Mouse (Mus musculus): ENCODE measurements around the gene Hspbp1. TPM values are rescaled to one million over a fixed set of nuclear protein-coding genes. Genes with fewer than 3 reads are reported as not detected.

Gene Hspbp1
- polyA plus RNA-seq, 1 experiment from 2014 or later = 45.6 TPM

DNA sequence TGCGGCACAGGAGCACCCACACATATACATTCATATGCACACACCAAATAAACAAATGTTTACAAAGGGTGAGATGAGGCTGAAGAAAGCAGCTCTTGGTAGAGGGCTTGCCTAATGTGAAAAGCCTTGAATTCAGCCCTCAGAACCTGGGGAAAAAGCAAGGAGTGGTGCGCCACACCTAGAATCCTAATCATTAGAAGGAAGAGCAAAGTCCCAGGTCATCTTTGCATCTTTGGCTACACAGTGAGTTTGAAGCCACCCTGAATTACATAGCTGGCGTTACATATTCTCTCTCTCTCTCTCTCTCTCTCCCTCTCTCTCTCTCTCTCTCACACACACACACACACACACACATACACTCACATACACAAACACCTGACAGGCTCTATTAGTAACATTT, 34.4 kb upstream of the Hspbp1 start:
- H3K36me3 ChIP-seq (ENCODE audit: control insufficient read depth, insufficient read depth) = peaks cover 16% of the 10 kb centered on the region; the same call in 1 of the 2 replicates
- H3K4me2 ChIP-seq (replicated peaks; ENCODE audit: low read depth) = no peak overlapping the region
- no peak overlapping the region for H3K4me3 ChIP-seq (ENCODE audit: low read depth, low read length)
- H3K9ac ChIP-seq (ENCODE audit: low read depth, low read length) = no peak overlapping the region
- no peak for TF ChIP-seq CTCF (IDR thresholded peaks at IDR 0.05; ENCODE audit: low read depth)
- no peaks in the 10 kb centered on the region for H3K9me3 ChIP-seq (ENCODE audit: control insufficient read depth)
- peaks cover 8% of the 10 kb centered on the region for H3K4me1 ChIP-seq (replicated peaks; ENCODE audit: control insufficient read depth, insufficient read depth, low read length)
- peak; percentile 44; the same call in 1 of the 2 replicates for ATAC-seq
- H3K27me3 ChIP-seq (replicated peaks; ENCODE audit: control insufficient read depth, insufficient read depth, low read length) = no peaks in the 10 kb centered on the region
- peak overlapping the region; percentile 21; the same call in 1 of the 2 replicates for H3K27ac ChIP-seq (ENCODE audit: low read depth, low read length)
- 58% methylated on average over 3 of the region's 3 CpGs for WGBS

DNA sequence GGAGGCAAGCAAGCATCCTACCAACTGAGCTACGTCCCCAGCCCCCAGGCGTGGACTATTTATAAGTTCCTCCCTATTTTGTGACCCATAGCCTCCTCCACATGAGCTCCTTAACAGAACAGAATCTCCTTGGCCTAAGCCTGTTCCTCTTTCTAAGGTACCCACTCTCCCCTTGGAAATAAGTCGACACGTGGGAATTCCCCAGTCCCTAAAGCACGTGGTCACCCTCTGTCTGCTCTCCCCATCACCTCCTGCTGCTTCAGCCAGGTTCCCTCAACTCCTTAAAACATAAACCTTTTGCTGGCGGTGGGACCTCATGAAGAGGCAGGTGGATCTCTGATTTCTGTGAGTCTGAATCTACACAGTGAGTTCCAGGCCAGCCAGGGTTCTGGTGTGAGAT, 32.1 kb upstream of the Hspbp1 start:
- H3K4me1 ChIP-seq (replicated peaks; ENCODE audit: control insufficient read depth, insufficient read depth, low read length) = peaks cover 8% of the 10 kb centered on the region
- TF ChIP-seq CTCF (IDR thresholded peaks at IDR 0.05; ENCODE audit: low read depth) = no peak
- no peak overlapping the region for H3K4me3 ChIP-seq (ENCODE audit: low read depth, low read length)
- H3K27me3 ChIP-seq (replicated peaks; ENCODE audit: control insufficient read depth, insufficient read depth, low read length) = no peaks in the 10 kb centered on the region
- H3K9ac ChIP-seq (ENCODE audit: low read depth, low read length) = no peak overlapping the region
- 72% methylated on average over 6 of the region's 6 CpGs for WGBS
- ATAC-seq = no peak
- H3K9me3 ChIP-seq (ENCODE audit: control insufficient read depth) = no peaks in the 10 kb centered on the region
- no peak overlapping the region for H3K4me2 ChIP-seq (replicated peaks; ENCODE audit: low read depth)
- peaks cover 28% of the 10 kb centered on the region for H3K36me3 ChIP-seq (ENCODE audit: control insufficient read depth, insufficient read depth)
- no peak overlapping the region for H3K27ac ChIP-seq (ENCODE audit: low read depth, low read length)

DNA sequence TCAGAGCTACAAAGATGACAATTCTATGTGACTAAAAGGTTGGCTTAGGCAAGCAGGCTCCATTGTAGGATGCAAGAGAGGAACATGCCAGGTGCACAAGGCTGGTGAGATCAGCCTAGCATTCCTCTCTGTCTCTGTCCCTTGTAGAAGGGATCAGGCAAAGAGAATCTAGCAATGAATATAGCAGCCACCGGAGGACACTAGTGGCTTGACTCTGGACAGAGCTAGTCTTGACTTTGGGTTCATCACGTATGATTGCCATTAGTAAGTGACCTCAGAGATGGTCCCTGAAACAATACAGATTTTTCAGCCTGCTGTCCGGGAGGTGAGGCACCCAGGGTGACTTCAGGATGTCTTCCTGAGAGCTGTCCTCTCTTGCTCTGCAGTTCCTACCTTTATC, 27.7 kb upstream of the Hspbp1 start:
- Histone ChIP-seq H3K4me1 (replicated peaks; ENCODE audit: control insufficient read depth, insufficient read depth, low read length) (no peaks in the 10 kb centered on the region), H3K27ac (ENCODE audit: low read depth, low read length) (no peak overlapping the region), H3K9me3 (ENCODE audit: control insufficient read depth) (no peaks in the 10 kb centered on the region), H3K36me3 (ENCODE audit: control insufficient read depth, insufficient read depth) (peaks cover 41% of the 10 kb centered on the region), H3K9ac (ENCODE audit: low read depth, low read length) (no peak overlapping the region), H3K27me3 (replicated peaks; ENCODE audit: control insufficient read depth, insufficient read depth, low read length) (no peaks in the 10 kb centered on the region), H3K4me2 (replicated peaks; ENCODE audit: low read depth) (no peak overlapping the region), H3K4me3 (ENCODE audit: low read depth, low read length) (no peak overlapping the region)
- WGBS = 84% methylated on average over 3 of the region's 3 CpGs
- peak; percentile 66 for TF ChIP-seq CTCF (IDR thresholded peaks at IDR 0.05; ENCODE audit: low read depth)
- ATAC-seq = no peak

DNA sequence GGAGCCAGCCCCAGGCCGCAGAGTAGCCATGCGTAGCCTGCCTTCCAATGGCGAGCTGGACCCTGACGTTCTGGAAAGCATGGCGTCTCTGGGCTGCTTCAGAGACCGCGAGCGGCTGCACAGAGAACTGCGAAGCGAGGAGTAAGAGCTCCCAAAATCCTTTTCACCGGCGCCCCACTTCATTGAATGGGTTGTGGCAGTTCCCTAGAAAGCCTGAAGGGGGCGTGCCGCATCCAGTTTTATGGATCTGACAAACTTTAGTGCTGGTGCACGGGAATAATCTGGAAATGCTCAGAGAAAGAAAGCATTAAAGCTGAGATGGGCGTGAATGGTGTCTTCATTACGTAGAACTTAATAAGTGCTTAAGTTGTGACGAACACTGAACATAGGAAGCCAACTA, 20.2 kb upstream of the Hspbp1 start:
- WGBS = 51% methylated on average over 18 of the region's 18 CpGs
- Histone ChIP-seq H3K4me3 (ENCODE audit: low read depth, low read length) (no peak overlapping the region), H3K27ac (ENCODE audit: low read depth, low read length) (no peak overlapping the region), H3K36me3 (ENCODE audit: control insufficient read depth, insufficient read depth) (peaks cover 26% of the 10 kb centered on the region), H3K9me3 (ENCODE audit: control insufficient read depth) (no peaks in the 10 kb centered on the region), H3K4me1 (replicated peaks; ENCODE audit: control insufficient read depth, insufficient read depth, low read length) (no peaks in the 10 kb centered on the region), H3K4me2 (replicated peaks; ENCODE audit: low read depth) (no peak overlapping the region), H3K9ac (ENCODE audit: low read depth, low read length) (no peak overlapping the region), H3K27me3 (replicated peaks; ENCODE audit: control insufficient read depth, insufficient read depth, low read length) (no peaks in the 10 kb centered on the region)
- ATAC-seq = no peak
- TF ChIP-seq CTCF (IDR thresholded peaks at IDR 0.05; ENCODE audit: low read depth) = peak; percentile 77

DNA sequence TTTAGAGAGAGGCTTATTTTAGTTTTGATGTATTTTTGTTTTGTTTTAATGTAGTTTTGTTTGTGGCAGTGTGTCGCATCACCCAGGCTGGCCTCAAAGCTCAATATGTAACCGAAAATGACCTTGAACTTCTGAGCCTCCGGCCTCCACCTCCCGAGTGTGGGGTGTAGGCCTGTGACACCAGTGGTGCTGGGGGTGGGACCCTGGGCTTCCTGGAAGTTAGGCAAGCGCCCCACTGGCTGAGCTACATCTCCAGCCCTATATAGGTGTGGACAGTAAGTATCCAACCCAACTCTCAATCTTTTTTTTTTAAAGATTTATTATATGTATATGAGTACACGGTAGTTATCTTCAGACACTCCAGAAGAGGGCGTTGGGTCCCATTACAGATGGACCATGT, 18.3 kb upstream of the Hspbp1 start:
- Histone ChIP-seq H3K9ac (ENCODE audit: low read depth, low read length) (no peak overlapping the region), H3K4me3 (ENCODE audit: low read depth, low read length) (no peak overlapping the region), H3K27me3 (replicated peaks; ENCODE audit: control insufficient read depth, insufficient read depth, low read length) (no peaks in the 10 kb centered on the region), H3K36me3 (ENCODE audit: control insufficient read depth, insufficient read depth) (peaks cover 20% of the 10 kb centered on the region), H3K9me3 (ENCODE audit: control insufficient read depth) (no peaks in the 10 kb centered on the region), H3K27ac (ENCODE audit: low read depth, low read length) (no peak overlapping the region), H3K4me2 (replicated peaks; ENCODE audit: low read depth) (no peak overlapping the region), H3K4me1 (replicated peaks; ENCODE audit: control insufficient read depth, insufficient read depth, low read length) (no peaks in the 10 kb centered on the region)
- ATAC-seq = no peak
- TF ChIP-seq CTCF (IDR thresholded peaks at IDR 0.05; ENCODE audit: low read depth) = 0 out of 2 replicates have a peak, but pooled peaks have one; percentile 15
- 89% methylated on average over 7 of the region's 7 CpGs for WGBS

DNA sequence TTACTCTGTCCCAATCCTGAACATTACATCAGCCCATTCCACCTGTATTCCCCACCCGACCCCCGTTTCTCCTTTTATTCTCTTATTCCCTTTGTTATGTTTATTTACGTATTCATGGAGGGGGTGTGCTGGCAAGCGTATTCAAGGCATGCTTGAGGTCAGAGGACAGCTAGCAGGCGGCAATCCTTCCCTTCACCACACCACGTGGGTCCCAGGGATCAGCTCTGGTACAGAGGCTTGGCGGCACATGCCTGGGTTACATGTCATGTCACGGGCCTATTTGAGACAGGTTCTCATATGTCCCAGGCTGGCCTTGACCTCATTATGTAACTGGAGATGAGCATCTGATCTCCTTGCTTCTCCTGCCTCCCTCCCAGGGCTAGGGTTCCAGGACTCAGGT, 17.5 kb upstream of the Hspbp1 start:
- H3K36me3 ChIP-seq (ENCODE audit: control insufficient read depth, insufficient read depth) = peaks cover 13% of the 10 kb centered on the region; the same call in 1 of the 2 replicates
- no peak overlapping the region for H3K27ac ChIP-seq (ENCODE audit: low read depth, low read length)
- no peak for TF ChIP-seq CTCF (IDR thresholded peaks at IDR 0.05; ENCODE audit: low read depth)
- no peak overlapping the region for H3K4me3 ChIP-seq (ENCODE audit: low read depth, low read length)
- H3K4me1 ChIP-seq (replicated peaks; ENCODE audit: control insufficient read depth, insufficient read depth, low read length) = no peaks in the 10 kb centered on the region
- no peaks in the 10 kb centered on the region for H3K9me3 ChIP-seq (ENCODE audit: control insufficient read depth)
- 66% methylated on average over 8 of the region's 8 CpGs for WGBS
- no peak overlapping the region for H3K9ac ChIP-seq (ENCODE audit: low read depth, low read length)
- no peaks in the 10 kb centered on the region for H3K27me3 ChIP-seq (replicated peaks; ENCODE audit: control insufficient read depth, insufficient read depth, low read length)
- no peak overlapping the region for H3K4me2 ChIP-seq (replicated peaks; ENCODE audit: low read depth)
- no peak for ATAC-seq

DNA sequence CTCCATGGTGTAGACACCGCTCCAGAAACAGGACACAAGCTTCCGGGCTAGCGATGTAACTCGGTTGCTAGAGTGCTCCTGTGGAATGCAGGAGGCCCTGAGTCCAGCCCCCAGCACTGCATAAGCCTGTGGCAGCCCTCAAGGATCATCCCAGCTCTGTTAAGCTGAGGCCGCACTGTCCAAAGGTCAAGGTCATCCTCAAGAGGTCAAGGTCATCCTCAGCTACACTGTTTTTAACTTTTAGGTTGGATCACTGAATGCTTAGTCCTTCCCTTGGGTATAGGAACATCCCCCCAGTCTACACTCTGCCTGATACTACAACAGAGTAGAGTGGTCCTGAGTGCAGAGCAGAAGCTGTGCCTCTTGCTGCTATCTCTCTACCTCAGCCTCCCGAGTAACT, 8.1 kb upstream of the Hspbp1 start:
- ATAC-seq = no peak
- H3K4me2 ChIP-seq (replicated peaks; ENCODE audit: low read depth) = no peak overlapping the region
- no peaks in the 10 kb centered on the region for H3K9me3 ChIP-seq (ENCODE audit: control insufficient read depth)
- H3K9ac ChIP-seq (ENCODE audit: low read depth, low read length) = no peak overlapping the region
- H3K27me3 ChIP-seq (replicated peaks; ENCODE audit: control insufficient read depth, insufficient read depth, low read length) = no peaks in the 10 kb centered on the region
- 85% methylated on average over 6 of the region's 6 CpGs for WGBS
- no peak for TF ChIP-seq CTCF (IDR thresholded peaks at IDR 0.05; ENCODE audit: low read depth)
- no peaks in the 10 kb centered on the region for H3K4me1 ChIP-seq (replicated peaks; ENCODE audit: control insufficient read depth, insufficient read depth, low read length)
- H3K36me3 ChIP-seq (ENCODE audit: control insufficient read depth, insufficient read depth) = 0 out of 2 replicates have a peak, but pooled peaks cover 4% of the 10 kb centered on the region
- H3K4me3 ChIP-seq (ENCODE audit: low read depth, low read length) = no peak overlapping the region
- H3K27ac ChIP-seq (ENCODE audit: low read depth, low read length) = no peak overlapping the region
